In the genomic region with DNA sequence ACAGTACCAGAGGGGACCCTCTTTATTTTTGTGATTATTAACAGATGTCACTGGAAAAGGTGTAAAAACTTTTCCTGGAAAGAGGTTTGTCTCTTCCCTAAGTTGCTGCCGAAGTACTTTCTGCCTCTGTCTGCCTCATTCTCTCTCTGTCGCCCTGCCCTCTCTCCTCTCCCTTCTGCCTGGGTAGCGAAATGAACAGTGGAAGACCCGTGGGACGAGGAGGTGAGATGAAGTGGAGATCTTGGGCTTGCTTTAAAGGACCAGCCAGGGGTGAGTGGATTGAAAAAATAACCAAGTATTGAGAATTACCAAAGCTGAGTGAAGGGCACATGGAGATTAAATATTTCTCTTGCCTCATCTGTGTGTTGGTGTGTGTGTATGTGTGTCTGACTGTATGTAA, we compare ENCODE assay signal across 10 mouse cellular contexts. TPM values are rescaled to one million over a fixed set of nuclear protein-coding genes. Genes with fewer than 3 reads are reported as not detected.
DNase-seq lines count a peak whose midpoint lies in the region; ATAC-seq lines count a peak whose summit lies in the region.
"Had no signal": no experiment of that assay in that cellular context is flagged by ENCODE, and none has a peak within 500 bp of the region (broad histone marks: within the 10 kb centered on the region; RNA-seq: fewer than 3 reads in every experiment).

No protein-coding gene starts in this region.

- WGBS in heart, embryonic 13.5 days, result 33% methylated on average over 5 of the region's 5 CpGs
- WGBS in limb, embryonic 10.5 days, result 41% methylated on average over 5 of the region's 5 CpGs

- peak overlapping the region; percentile 81 for H3K9ac ChIP-seq in heart, embryonic 13.5 days

- DNase-seq in heart, adult 9 months (ENCODE audit: low spot score in 2 of 2), result no peak
- DNase-seq in retina, embryonic 14.5 days (ENCODE audit: low spot score), result peak; percentile 4
- no peak for DNase-seq in retina, postnatal 1 day
- DNase-seq in limb, embryonic 10.5 days (ENCODE audit: low spot score), result no peak
- DNase-seq in right cerebral cortex, adult 2 months (ENCODE audit: low spot score in 2 of 2), result no peak
- no peak for DNase-seq in T-cell, adult 2 months (ENCODE audit: low spot score)
- DNase-seq in urinary bladder, postnatal 10 days (ENCODE audit: low spot score), result no peak

- H3K9me3 ChIP-seq in heart, embryonic 13.5 days, result no peaks in the 10 kb centered on the region
- no peaks in the 10 kb centered on the region for H3K9me3 ChIP-seq in limb, embryonic 10.5 days (replicated peaks)

- H3K4me2 ChIP-seq in heart, embryonic 13.5 days, result peak overlapping the region; percentile 71

- no peaks in the 10 kb centered on the region for H3K27me3 ChIP-seq in heart, embryonic 13.5 days (replicated peaks)
- H3K27me3 ChIP-seq in limb, embryonic 10.5 days (ENCODE audit: low read depth, poor library complexity, severe bottlenecking), result peaks cover 17% of the 10 kb centered on the region

- peaks cover 29% of the 10 kb centered on the region for H3K4me1 ChIP-seq in heart, embryonic 13.5 days
- peaks cover 18% of the 10 kb centered on the region for H3K4me1 ChIP-seq in limb, embryonic 10.5 days

- no peaks in the 10 kb centered on the region for H3K36me3 ChIP-seq in heart, embryonic 13.5 days
- H3K36me3 ChIP-seq in limb, embryonic 10.5 days, result no peaks in the 10 kb centered on the region

- peak overlapping the region; percentile 26 for H3K27ac ChIP-seq in heart, embryonic 13.5 days (replicated peaks)
- no peak overlapping the region for H3K27ac ChIP-seq in limb, embryonic 10.5 days

- H3K4me3 ChIP-seq in heart, embryonic 13.5 days, result peak overlapping the region; percentile 56
- peak overlapping the region; percentile 50; the same call in 1 of the 2 replicates for H3K4me3 ChIP-seq in limb, embryonic 10.5 days
- H3K4me3 ChIP-seq: erythroblast, embryonic 14.5 days had no signal

- ATAC-seq in heart, embryonic 13.5 days (ENCODE audit: extremely low read depth, insufficient number of reproducible peaks, low FRiP score, low TSS enrichment), result no peak

RNA-seq across cellular contexts. Expression of a gene that starts 0.6 kb away (rescaled TPM):
- 30.6 and 38.0 TPM in 2 replicates for polyA plus RNA-seq in heart, embryonic 13.5 days (2015; fragmentation: Nextera tagmentation; extraction: Ambion mirVana)
- polyA plus RNA-seq in limb, embryonic 10.5 days (2016; fragmentation: Nextera tagmentation; extraction: Ambion mirVana), result 1.8 and 2.3 TPM in 2 replicates
- polyA plus RNA-seq: erythroblast, embryonic 14.5 days; liver, adult 2 months had no signal

RNA-seq across cellular contexts. Expression of a gene that starts 48.3 kb away (rescaled TPM):
- polyA plus RNA-seq in heart, embryonic 13.5 days (2015; fragmentation: Nextera tagmentation; extraction: Ambion mirVana), result 32.2 and 32.6 TPM in 2 replicates
- 6.2 and 9.4 TPM in 2 replicates for polyA plus RNA-seq in limb, embryonic 10.5 days (2016; fragmentation: Nextera tagmentation; extraction: Ambion mirVana)
